Mouse (Mus musculus): Measurements from ENCODE around the gene Ifnz.
"Not testable (repeated sequence)": the region's sequence is repeated elsewhere in the genome, so short reads cannot be mapped to it uniquely, and the experiment has no call there.

Gene Ifnz

DNA sequence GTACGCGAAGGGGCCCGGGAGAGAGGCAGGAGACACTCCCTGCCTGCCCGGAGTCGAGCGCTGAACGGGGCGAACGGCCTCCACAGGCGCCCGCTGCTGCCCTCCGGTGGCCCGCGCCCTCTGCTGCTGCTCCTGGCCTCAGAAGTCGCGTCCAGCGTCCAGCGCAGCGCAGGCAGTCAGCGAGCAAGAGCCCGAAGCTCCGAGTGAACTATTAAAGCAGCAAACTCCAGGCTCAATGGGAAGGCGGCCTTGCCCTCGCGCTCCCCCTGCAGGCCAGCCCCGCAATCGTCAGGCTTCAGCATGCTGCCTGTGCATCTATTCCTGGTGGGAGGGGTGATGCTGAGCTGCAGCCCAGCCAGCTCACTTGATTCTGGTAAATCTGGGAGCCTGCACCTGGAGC, 3.5 kb downstream of the Ifnz start, which contains the start of gene Gm13276:
Gene Gm13276, plus strand, starts transcription at position 301 of the 400 bp plus-strand sequence.
- not testable (repeated sequence) for DNase-seq (ENCODE audit: low spot score)

DNA sequence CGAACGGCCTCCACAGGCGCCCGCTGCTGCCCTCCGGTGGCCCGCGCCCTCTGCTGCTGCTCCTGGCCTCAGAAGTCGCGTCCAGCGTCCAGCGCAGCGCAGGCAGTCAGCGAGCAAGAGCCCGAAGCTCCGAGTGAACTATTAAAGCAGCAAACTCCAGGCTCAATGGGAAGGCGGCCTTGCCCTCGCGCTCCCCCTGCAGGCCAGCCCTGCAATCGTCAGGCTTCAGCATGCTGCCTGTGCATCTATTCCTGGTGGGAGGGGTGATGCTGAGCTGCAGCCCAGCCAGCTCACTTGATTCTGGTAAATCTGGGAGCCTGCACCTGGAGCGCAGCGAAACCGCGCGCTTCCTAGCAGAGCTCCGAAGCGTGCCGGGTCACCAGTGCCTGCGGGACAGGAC, 6.5 kb downstream of the Ifnz start, which contains the start of gene Gm13277:
Gene Gm13277, plus strand, starts transcription at position 231 of the 400 bp plus-strand sequence.
- peak; percentile 77 for DNase-seq (ENCODE audit: low spot score)

DNA sequence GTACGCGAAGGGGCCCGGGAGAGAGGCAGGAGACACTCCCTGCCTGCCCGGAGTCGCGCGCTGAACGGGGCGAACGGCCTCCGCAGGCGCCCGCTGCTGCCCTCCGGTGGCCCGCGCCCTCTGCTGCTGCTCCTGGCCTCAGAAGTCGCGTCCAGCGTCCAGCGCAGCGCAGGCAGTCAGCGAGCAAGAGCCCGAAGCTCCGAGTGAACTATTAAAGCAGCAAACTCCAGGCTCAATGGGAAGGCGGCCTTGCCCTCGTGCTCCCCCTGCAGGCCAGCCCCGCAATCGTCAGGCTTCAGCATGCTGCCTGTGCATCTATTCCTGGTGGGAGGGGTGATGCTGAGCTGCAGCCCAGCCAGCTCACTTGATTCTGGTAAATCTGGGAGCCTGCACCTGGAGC, 9.3 kb downstream of the Ifnz start, which contains the start of gene Gm13278:
Gene Gm13278, plus strand, starts transcription at position 301 of the 400 bp plus-strand sequence.
- not testable (repeated sequence) for DNase-seq (ENCODE audit: low spot score)

DNA sequence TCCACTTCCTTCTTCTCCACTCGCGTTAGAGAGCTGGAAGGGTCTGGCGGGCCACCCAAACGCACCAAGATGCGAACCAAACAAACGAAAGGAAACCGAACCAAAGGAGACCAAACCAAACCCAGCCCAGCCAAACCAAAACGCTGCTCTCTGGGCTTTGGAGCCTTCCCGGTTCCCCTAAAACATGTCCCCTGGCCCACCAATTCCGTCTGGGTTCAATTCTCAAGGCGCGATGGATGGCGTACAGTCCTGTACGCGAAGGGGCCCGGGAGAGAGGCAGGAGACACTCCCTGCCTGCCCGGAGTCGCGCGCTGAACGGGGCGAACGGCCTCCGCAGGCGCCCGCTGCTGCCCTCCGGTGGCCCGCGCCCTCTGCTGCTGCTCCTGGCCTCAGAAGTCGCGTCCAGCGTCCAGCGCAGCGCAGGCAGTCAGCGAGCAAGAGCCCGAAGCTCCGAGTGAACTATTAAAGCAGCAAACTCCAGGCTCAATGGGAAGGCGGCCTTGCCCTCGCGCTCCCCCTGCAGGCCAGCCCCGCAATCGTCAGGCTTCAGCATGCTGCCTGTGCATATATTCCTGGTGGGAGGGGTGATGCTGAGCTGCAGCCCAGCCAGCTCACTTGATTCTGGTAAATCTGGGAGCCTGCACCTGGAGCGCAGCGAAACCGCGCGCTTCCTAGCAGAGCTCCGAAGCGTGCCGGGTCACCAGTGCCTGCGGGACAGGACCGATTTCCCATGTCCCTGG, 12.2 kb downstream of the Ifnz start, which contains the start of gene Gm13275:
Gene Gm13275, plus strand, starts transcription at position 552 of the 740 bp plus-strand sequence.
- peak; percentile 38 for DNase-seq (ENCODE audit: low spot score)

DNA sequence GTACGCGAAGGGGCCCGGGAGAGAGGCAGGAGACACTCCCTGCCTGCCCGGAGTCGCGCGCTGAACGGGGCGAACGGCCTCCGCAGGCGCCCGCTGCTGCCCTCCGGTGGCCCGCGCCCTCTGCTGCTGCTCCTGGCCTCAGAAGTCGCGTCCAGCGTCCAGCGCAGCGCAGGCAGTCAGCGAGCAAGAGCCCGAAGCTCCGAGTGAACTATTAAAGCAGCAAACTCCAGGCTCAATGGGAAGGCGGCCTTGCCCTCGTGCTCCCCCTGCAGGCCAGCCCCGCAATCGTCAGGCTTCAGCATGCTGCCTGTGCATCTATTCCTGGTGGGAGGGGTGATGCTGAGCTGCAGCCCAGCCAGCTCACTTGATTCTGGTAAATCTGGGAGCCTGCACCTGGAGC, 15.2 kb downstream of the Ifnz start, which contains the start of gene Gm13279:
Gene Gm13279, plus strand, starts transcription at position 301 of the 400 bp plus-strand sequence.
- not testable (repeated sequence) for DNase-seq (ENCODE audit: low spot score)

DNA sequence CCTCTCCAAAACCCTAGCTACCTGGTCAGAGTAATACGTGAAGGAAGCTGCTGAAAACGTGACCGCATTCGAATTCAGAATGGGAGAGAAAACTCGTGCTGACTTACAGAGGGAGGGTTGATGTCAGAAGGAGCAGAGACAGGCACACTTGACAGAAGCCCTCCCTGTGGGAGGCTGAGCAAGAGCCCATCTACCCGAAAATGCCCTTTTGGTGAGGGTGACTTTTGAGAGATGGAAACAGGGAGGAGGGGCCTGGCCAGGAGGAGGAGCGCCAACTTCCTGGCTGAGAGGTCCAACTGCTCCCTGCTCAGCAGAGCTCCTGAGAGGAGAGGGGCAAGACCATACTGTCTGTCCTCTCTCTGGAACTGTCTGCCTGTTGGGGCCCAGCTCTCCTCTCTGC, 17.4 kb downstream of the Ifnz start, which contains the start of gene Gm13285:
Gene Gm13285, plus strand, starts transcription at position 301 of the 400 bp plus-strand sequence.
- not testable (repeated sequence) for DNase-seq (ENCODE audit: low spot score)

DNA sequence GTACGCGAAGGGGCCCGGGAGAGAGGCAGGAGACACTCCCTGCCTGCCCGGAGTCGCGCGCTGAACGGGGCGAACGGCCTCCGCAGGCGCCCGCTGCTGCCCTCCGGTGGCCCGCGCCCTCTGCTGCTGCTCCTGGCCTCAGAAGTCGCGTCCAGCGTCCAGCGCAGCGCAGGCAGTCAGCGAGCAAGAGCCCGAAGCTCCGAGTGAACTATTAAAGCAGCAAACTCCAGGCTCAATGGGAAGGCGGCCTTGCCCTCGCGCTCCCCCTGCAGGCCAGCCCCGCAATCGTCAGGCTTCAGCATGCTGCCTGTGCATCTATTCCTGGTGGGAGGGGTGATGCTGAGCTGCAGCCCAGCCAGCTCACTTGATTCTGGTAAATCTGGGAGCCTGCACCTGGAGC, 21.0 kb downstream of the Ifnz start, which contains the start of gene Gm13287:
Gene Gm13287, plus strand, starts transcription at position 301 of the 400 bp plus-strand sequence.
- DNase-seq (ENCODE audit: low spot score) = not testable (repeated sequence)

DNA sequence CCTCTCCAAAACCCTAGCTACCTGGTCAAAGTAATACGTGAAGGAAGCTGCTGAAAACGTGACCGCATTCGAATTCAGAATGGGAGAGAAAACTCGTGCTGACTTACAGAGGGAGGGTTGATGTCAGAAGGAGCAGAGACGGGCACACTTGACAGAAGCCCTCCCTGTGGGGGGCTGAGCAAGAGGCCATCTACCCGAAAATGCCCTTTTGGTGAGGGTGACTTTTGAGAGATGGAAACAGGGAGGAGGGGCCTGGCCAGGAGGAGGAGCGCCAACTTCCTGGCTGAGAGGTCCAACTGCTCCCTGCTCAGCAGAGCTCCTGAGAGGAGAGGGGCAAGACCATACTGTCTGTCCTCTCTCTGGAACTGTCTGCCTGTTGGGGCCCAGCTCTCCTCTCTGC, 23.3 kb downstream of the Ifnz start, which contains the start of gene Gm13288:
Gene Gm13288, plus strand, starts transcription at position 301 of the 400 bp plus-strand sequence.
- DNase-seq (ENCODE audit: low spot score) = not testable (repeated sequence)

DNA sequence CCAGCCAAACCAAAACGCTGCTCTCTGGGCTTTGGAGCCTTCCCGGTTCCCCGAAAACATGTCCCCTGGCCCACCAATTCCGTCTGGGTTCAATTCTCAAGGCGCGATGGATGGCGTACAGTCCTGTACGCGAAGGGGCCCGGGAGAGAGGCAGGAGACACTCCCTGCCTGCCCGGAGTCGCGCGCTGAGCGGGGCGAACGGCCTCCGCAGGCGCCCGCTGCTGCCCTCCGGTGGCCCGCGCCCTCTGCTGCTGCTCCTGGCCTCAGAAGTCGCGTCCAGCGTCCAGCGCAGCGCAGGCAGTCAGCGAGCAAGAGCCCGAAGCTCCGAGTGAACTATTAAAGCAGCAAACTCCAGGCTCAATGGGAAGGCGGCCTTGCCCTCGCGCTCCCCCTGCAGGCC, 23.8 kb downstream of the Ifnz start:
- DNase-seq (ENCODE audit: low spot score) = peak; percentile 6

DNA sequence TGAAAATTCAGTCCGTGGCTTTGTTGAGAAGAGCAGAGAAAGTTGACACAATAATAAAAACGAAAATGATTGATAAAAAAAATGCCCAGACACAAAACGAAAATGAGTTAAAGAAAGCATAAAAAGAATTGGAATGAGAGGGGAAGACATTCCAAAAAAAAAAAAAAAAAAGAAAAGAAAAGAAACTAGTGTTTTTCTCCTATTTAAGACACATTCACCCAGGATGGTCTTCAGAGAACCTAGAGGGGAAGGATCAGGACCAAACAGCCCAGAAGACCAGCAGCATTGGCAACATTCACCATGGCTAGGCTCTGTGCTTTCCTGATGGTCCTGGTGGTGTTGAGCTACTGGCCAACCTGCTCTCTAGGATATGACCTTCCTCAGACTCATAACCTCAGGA, 34.0 kb downstream of the Ifnz start, which contains the start of gene Ifna7:
Gene Ifna7, plus strand, starts transcription at position 301 of the 400 bp plus-strand sequence.
- DNase-seq (ENCODE audit: low spot score) = no peak

DNA sequence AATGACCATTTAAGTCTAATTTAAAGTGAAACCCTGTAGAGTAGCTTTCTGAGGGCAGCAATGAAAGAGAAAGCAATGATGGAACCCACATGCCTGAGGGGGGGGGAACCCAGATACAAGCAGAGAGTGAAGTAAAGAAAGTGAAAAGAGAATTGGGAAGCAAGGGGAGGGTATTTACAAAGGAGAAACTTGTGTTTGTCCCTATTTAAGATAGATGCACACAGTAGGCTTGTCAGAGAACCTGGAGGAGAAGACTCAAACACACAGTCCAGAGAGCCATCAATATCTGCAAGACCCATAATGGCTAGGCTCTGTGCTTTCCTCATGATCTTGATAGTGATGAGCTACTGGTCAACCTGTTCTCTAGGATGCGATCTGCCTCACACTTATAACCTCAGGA, 37.7 kb downstream of the Ifnz start, which contains the start of gene Ifna11:
Gene Ifna11, plus strand, starts transcription at position 301 of the 400 bp plus-strand sequence.
- no peak for DNase-seq (ENCODE audit: low spot score)

DNA sequence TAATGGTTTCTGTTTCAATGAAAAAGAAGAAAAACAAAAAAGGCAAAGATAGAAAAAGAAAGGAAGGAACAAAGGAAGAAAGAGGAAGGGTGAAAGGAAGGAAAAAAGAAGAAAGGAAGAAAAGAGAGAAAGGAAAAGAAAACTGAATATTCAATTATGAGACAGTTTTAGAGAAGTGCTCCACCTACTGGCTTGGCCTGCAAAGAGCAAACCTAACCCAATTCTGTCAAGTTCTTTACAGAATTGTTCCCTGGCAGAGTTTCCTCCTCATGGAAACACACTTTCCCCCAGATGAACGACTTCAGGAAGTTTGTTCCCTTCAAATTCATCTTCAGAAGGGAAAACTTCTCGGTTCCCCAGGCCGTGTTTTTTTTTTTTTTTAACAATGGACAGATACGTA, 41.1 kb downstream of the Ifnz start:
- DNase-seq (ENCODE audit: low spot score) = peak; percentile 1

DNA sequence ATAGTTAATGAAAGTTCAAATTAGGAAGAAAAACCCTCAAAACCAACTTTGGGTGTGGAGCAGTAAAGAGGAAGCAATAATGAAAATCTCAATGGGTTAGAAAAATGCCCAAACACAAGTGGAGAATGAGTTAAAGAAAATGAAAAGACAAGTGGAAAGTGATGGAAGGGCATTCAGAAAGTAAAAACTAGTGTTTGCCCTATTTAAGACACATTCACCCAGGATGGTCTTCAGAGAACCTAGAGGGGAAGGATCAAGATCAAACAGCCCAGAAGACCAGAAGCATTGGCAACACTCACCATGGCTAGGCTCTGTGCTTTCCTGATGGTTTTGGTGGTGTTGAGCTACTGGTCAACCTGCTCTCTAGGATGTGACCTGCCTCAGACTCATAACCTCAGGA, 45.2 kb downstream of the Ifnz start, which contains the start of gene Ifna6:
Gene Ifna6, plus strand, starts transcription at position 301 of the 400 bp plus-strand sequence.
- not testable (repeated sequence) for DNase-seq (ENCODE audit: low spot score)

DNA sequence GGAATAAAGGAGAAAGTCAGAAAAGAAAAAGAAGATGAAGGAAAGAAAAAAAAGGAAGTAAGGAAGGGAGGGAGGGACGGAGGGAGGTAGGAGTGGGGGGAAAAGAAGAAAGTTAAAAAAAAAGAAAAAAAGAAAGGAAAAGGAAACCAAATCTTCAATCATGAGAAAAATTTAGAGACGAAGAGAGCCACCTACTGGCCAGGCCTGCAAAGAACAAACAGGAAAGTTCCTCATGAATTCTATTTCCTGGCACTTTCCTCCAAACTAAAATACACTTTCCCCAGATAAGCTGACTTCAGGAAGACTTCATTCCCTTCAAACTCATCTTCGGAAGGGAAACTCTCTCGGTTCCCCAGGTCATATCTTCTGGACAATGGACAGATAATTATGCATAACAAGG, 48.6 kb downstream of the Ifnz start:
- peak; percentile 23 for DNase-seq (ENCODE audit: low spot score)
